Mouse (Mus musculus) cerebellum, postnatal 4 days (tissue): ENCODE results near the gene Zrsr1.

ENCODE experiments used
- DNase-seq, 2 experiments: peaks; one replicate each; pipeline ENCODE4 v3.0.0; 2022; ENCODE audit warnings: low spot score in 2 of 2, mixed read lengths in 1 of 2

Gene Zrsr1

DNA sequence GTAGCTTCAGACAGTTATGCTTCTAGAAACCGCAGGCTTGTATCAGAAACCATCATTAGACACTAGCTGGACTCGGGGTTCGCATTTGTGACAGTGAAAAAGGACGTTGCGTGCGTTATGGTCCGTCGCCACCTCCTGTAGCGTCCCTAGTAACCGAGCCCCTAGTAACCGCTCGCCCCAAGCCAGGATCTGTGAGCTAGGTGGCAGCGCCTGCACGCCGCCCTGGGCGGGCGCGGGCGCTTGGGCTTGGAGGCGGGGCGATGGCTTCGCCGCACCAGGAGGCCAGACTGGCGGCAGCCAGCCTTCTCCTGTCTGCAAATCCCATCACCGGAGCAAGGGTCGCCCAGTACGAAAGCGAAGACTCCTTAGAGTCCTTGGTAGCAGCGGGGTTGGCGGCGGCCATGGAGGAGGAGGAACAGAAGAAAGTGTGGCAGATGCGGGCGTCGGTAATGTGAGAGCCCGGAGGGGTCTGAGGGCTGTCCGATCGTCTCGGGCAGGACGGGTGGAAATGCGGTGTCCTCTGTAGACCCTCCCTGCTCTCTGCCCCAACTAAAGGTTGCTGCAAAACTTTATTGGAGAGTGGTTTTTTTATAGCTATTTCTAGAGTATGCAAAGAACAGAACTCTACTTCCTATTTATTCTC is 36.5 kb downstream of the Zrsr1 start:
- DNase-seq: peak; percentile 53 to 78

DNA sequence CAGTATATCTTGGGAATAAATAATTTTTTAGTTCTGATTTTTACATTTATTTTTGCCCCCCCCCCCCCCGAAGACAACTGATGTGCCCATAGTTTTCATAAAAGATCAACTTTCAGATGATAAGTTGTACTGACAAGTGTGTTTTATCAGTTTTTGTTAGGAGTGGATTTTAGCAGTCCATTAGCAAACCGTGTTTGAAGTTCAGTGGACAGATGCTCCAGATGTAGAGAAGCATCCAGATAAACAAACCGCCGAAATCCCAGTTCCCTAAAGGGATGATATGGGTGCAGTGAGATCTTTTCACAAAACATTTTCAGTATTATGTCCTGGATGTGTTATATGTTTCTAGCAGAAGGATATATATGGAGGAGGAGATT is 37.0 kb downstream of the Zrsr1 start:
- DNase-seq: no peak

DNA sequence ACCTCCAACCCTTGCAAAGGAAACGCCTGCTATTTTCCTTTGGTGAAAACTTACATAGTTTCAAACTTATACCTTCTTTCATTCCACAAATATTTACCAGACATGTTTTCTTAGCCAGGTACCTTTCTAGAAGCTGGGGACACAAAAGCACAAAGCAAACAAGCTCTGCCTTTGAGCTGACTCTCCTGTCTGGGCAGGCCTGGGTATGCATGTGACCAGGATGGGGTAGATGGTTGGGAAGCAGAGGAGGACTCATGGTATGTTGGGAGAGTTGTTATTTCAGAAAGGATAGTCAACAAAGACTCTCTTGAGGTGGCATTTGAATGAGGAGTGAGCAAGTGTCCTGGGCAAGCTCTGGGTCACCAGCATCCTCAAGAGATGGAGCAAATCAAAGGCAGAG is 41.3 kb downstream of the Zrsr1 start:
- no peak for DNase-seq

DNA sequence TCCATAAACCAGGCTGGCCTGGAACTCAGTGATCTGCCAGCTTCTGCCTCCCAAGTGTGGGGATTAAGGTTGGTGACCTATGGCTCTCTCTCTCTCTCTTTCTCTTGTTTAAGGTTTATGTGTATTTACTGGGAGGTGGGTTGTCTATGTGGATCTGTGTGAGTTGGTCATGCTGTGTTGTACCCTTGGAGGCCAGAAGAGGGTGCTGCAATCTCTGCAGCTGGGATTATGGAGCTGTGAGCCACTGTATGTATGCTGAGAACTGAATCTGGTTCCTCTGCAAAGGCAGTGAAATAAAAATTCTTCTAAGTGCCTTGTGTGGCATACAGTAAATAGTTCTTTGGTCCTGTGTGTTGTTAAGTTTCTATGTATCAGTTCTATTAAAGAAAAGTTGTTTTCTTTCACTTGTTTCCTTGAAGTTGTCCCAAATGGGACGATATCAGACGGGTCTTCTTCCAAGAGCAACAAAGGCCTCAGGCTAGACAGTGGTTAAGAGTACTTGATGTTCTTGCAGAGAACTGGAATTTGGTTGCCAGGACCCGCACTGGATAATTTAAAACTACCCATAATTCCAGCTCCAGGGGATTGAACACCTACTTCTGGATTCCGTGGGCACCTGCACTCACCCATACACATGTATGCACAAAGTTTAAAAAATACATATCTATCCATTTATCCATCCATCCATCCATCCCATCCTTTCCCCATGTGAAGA is 41.9 kb downstream of the Zrsr1 start:
- no peak for DNase-seq

DNA sequence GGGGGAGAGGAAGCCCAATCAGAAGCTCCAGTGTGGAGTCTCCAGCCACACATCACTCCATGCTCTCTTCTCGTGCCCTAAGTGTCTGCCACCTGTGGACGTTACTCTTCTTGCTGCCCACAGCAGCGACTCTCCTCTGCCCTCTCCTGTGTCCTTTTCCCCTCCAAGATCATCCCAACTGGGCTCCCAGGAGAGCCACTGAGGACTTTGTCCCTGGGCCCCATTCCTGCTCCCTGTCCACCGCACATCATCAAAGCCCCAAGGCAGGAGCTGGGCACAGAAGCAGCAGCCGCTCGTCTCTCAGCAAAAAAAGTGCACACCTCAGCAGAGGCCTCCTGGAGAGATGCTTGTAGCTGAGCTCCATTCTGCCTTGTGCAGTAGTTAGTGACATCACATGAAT is 43.2 kb downstream of the Zrsr1 start:
- DNase-seq: no peak

DNA sequence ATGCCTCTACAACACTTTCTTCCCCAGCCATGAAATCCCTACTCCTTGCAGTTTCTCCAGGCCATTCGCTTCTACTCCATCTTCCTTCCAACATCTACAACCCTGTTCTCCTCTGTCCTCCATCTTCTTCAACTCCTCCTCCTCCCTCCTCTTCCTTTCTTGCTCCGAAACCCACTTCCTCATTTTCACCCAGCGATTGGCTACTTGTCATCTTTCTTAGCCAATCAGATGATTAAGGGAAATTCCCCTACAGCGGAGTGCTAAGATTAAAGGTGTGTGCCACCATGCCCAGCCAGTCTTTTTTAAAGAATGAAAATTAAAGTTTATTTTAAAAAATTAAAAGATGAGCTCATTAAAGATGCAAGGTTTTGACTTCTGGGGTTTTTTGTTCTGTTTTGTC is 46.1 kb downstream of the Zrsr1 start:
- no peak for DNase-seq

DNA sequence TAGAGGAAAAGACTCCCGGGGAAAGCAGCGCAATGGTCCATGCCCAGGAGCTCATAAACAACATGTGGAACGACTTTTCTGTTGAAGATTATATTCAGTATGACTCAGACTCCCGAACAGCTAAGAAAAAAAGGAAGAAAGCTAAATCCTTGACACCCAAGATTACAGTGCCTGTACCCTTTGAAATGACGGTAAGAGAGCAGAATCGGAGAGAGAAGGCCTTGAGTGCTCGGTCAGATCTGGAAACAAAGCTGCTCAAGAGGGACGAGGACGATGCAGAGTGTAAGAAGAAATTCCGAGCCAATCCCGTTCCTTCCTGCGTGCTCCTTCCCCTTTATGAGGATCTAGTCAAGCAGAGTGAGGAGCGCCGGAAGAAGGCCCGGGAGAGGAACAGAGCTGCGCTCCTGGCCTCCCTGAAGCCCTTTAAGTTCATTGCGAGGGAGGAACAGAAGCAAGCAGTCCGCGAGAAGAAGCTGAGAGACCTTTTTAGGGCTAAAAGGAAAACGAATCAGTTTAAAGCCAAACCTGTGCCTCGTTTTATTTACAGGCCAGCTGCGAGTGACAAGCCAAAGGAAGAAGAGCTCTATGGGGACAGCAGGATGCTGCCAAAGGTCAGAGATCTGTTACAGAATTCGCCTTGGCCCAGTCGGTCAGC is 48.4 kb downstream of the Zrsr1 start:
- no peak for DNase-seq

DNA sequence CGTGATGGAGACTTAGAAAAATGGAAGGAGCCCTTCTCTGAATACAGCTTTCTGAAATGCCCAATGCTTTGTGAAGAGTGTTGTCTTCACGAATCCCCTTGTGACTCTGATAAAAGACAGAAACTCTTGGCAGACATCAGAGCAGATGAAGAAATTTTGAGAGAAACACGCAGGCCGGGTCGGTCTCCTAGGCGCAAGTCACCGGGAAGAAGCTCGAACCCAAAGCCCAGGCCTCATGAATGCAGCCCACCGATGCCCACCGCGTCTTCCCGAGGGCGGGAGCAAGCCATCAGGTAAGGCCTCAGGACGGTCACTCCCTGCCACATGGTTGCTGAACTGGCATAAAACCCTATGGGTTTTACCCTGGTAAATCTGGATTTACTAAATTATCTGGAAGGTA is 49.0 kb downstream of the Zrsr1 start:
- no peak for DNase-seq

DNA sequence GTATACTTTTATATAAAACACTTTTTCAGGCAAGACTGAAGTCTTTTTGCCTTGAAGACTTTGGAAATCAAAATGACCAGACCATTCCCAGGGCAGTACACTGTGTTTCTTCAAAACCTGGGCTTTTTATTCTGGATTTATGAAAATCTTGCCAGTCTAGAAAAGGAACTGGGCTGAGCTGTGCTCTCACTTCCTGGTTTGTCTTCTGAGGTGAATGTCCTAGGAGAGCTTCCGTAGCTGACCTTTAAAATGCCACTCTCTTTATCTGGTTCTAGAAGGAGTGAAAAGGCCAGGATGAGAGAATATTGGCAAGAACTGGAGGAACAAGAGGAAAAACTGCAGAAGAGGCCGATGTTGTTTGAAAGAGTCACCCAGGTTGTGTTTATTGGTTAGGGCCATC is 51.4 kb downstream of the Zrsr1 start:
- no peak for DNase-seq

DNA sequence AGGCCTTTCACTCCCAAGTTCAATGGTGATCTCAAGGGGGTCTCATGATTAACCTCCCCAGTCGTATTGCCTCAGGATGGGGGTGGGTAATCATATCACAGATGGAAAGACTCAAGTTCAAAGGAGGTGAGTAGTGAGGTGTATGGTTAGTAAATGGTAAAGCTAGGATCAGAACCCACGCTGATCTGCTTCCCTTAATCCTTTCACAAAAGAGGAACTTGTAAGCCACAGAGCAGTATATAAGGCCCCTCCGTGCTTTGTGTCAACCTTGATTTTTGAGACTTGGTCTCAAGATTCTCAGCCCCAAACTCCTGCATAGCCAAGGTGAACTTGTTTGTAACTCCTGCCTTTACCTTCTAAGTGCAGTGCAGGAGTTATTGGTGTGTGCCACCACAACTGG is 52.4 kb downstream of the Zrsr1 start:
- DNase-seq: no peak
